Mouse (Mus musculus) embryonic facial prominence, embryonic 10.5 days (tissue): ENCODE data around the gene Tpr. TPM values are rescaled to one million over a fixed set of nuclear protein-coding genes. Genes with fewer than 3 reads are reported as not detected.
A peak's percentile ranks its signal among the peaks of the same experiment; 100 is the strongest.

Source experiments
- DNase-seq: peaks from one replicate; pipeline ENCODE4 v3.0.0-alpha.2; 2017; ENCODE audit warnings: low spot score
- H3K27ac ChIP-seq: fragments of 300-500 bp; sonication (generic); replicated peaks from 2 replicates; pipeline ENCODE4 v1.5.1; 2016; ENCODE audit warnings: mild to moderate bottlenecking
- H3K27me3 ChIP-seq: fragments of 300-500 bp; sonication (generic); replicated peaks from 2 replicates; pipeline ENCODE4 v1.6.1; 2016; ENCODE audit warnings: low read depth, mild to moderate bottlenecking; ENCODE audit not compliant: poor library complexity, severe bottlenecking
- H3K36me3 ChIP-seq: fragments of 300-500 bp; sonication (generic); replicated peaks from 2 replicates; pipeline ENCODE4 v1.6.1; 2016; ENCODE audit warnings: mild to moderate bottlenecking, moderate library complexity
- H3K4me1 ChIP-seq: fragments of 300-500 bp; sonication (generic); 2 replicates; pipeline ENCODE4 v1.6.1; 2016
- H3K4me3 ChIP-seq: fragments of 300-500 bp; sonication (generic); 2 replicates; pipeline ENCODE4 v1.5.1; 2016; ENCODE audit warnings: mild to moderate bottlenecking, moderate library complexity
- H3K9me3 ChIP-seq: fragments of 300-500 bp; sonication (generic); 2 replicates; pipeline ENCODE4 v1.6.1; 2016; ENCODE audit warnings: mild to moderate bottlenecking
- WGBS: fragments of 180-500 bp; shearing (Covaris S2); methylation state at CpG from one replicate; pipeline ENCODE4 v1.1.7; 2016; 5-methylcytosine and 5-hydroxymethylcytosine counted together
- polyA plus RNA-seq: library from polyadenylated mRNA; unstranded; fragments of >200 nt; fragmentation: Nextera tagmentation; extraction: Ambion mirVana; gene quantifications from 2 replicates; pipeline ENCODE4 v1.2.1, GENCODE M21; 2016

The Tpr gene
- polyA plus RNA-seq: 181 and 186 TPM in 2 replicates

DNA sequence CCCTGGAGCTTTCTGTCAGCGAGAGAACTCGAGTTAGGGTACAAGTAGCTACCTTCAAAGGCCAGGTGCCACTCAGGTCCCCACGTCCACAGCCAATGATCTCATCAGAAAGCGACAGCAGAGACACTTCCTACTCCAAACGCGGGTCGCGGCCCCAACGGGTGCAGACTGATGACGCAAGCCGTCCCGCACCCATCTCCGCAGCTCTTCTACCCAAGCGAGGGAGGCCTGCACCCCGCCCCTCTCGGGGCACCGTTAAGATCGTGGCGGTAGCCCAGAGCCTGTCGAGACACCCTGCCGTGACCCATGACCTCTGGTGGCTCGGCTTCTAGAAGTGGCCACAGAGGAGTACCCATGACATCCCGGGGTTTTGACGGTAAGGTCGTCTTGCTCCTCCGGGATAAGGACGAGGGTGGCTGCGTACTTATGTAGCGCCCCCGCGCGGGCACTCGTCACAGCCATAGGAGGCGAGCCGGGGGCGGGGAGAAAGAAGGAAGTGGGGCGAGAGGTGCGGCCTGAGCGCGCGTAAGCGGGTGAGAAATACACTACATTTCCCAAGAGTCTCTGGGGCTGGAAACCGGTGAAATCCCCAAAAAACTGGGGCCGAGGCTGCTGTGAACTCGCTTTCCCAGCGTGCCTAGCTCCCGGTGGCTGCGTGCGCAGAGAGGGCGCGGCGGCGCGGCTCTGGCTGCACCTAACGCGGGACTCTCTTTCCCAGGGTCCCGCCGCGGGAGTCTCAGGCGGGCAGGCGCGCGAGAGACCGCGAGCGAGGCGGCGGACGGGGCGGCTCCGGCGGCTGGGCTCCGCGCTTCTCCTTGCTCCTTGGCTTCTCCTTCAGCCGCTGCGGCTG is at the start of gene Tpr, which contains the start of gene Odr4:
Tpr (plus strand) TSS at position 201 of the 850 bp plus-strand sequence.
Odr4 (minus strand) TSS at position 443 of the 850 bp plus-strand sequence.
- peaks cover 8% of the 10 kb centered on the region for H3K4me1 ChIP-seq
- peak; percentile 98 for DNase-seq
- H3K27ac ChIP-seq: peak within 1 kb of the TSS; percentile 92
- peak within 1 kb of the TSS; percentile 84 for H3K4me3 ChIP-seq
- no peaks in the 10 kb centered on the region for H3K27me3 ChIP-seq
- WGBS: under 1% methylated on average over 76 of the region's 76 CpGs
- peaks cover 48% of the 10 kb centered on the region for H3K36me3 ChIP-seq
- H3K9me3 ChIP-seq: no peaks in the 10 kb centered on the region

GRCm38 (mm10) chr1:150360864-150361263 is 31.8 kb upstream of the Tpr start:
- no peaks in the 10 kb centered on the region for H3K4me1 ChIP-seq
- no peak overlapping the region for H3K4me3 ChIP-seq
- H3K36me3 ChIP-seq: peaks cover 43% of the 10 kb centered on the region
- no peaks in the 10 kb centered on the region for H3K9me3 ChIP-seq
- H3K27me3 ChIP-seq: no peaks in the 10 kb centered on the region
- H3K27ac ChIP-seq: no peak overlapping the region
- WGBS: 91% methylated on average over 1 of the region's 1 CpGs
- no peak for DNase-seq

DNA sequence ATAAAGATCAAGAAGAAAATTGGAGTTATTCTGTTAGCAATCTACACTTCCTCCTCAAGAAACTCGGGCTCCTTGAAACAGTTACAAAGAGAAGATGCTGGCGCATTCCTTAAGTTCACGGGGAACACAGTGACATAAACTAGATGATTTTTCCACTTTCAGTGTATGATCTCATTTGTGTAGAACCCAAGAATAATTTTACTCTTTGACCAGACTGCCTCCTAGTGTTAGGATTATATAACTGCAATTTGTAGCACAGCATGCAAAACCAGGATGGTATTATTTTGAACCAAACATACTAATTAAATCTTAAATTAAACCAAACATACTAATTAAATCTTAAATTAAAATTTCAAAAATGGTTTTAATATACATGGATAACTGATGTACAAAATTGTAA is 19.7 kb upstream of the Tpr start:
- Histone ChIP-seq H3K4me3 (no peak overlapping the region), H3K36me3 (peaks cover 21% of the 10 kb centered on the region), H3K27me3 (no peaks in the 10 kb centered on the region), H3K27ac (no peak overlapping the region), H3K4me1 (no peaks in the 10 kb centered on the region), H3K9me3 (no peaks in the 10 kb centered on the region)
- no peak for DNase-seq
- 88% methylated on average over 3 of the region's 3 CpGs for WGBS

GRCm38 (mm10) chr1:150374247-150374646 is 18.4 kb upstream of the Tpr start:
- Histone ChIP-seq H3K9me3 (no peaks in the 10 kb centered on the region), H3K4me1 (no peaks in the 10 kb centered on the region), H3K36me3 (peaks cover 24% of the 10 kb centered on the region), H3K27me3 (no peaks in the 10 kb centered on the region), H3K4me3 (no peak overlapping the region), H3K27ac (no peak overlapping the region)
- DNase-seq: no peak
- 87% methylated on average over 2 of the region's 2 CpGs for WGBS

DNA sequence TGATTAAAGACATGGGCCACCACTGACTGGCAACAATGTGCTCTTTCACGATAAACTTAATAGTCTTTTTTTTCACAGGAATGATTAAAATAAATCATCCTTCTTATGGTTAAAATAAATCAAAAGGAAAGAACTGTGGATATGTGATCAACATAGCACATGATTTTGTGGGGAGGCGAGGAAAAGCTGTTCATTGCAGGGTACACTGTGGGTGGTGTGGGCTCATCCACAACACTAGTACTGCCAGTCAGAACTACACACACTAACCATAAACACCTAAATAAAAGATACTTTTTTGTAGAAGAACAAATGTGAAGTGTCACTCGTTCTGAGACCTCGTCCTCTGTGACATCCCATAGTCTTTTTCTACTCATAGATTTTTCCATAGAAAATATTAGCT is 8.5 kb upstream of the Tpr start:
- no peak for DNase-seq
- WGBS: 93% methylated on average over 4 of the region's 4 CpGs
- Histone ChIP-seq H3K27me3 (no peaks in the 10 kb centered on the region), H3K9me3 (no peaks in the 10 kb centered on the region), H3K4me3 (no peak overlapping the region), H3K4me1 (no peaks in the 10 kb centered on the region), H3K27ac (no peak overlapping the region), H3K36me3 (peaks cover 57% of the 10 kb centered on the region)

DNA sequence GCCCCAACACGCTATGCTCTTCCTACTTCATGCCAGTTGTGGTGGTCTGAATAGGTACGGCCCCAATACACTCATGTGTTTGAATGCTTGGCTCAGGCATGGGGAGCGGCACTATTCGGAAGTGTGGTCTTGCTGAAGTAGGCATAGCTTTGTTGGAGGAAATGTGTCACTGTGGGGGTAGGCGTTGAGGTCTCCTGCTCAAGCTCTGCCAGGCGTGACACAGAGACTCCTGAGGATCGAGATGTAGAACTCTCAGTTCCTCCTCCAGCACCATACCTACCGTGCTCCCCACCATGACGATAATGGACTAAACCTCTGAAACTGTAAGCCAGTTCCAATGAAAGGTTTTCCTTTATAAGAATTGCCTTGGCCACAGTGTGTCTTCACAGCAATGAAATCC is 5.1 kb upstream of the Tpr start:
- peaks cover 57% of the 10 kb centered on the region for H3K36me3 ChIP-seq
- H3K27ac ChIP-seq: no peak overlapping the region
- WGBS: 93% methylated on average over 9 of the region's 9 CpGs
- peaks cover 5% of the 10 kb centered on the region for H3K4me1 ChIP-seq
- H3K27me3 ChIP-seq: no peaks in the 10 kb centered on the region
- no peak overlapping the region for H3K4me3 ChIP-seq
- no peaks in the 10 kb centered on the region for H3K9me3 ChIP-seq
- no peak for DNase-seq

DNA sequence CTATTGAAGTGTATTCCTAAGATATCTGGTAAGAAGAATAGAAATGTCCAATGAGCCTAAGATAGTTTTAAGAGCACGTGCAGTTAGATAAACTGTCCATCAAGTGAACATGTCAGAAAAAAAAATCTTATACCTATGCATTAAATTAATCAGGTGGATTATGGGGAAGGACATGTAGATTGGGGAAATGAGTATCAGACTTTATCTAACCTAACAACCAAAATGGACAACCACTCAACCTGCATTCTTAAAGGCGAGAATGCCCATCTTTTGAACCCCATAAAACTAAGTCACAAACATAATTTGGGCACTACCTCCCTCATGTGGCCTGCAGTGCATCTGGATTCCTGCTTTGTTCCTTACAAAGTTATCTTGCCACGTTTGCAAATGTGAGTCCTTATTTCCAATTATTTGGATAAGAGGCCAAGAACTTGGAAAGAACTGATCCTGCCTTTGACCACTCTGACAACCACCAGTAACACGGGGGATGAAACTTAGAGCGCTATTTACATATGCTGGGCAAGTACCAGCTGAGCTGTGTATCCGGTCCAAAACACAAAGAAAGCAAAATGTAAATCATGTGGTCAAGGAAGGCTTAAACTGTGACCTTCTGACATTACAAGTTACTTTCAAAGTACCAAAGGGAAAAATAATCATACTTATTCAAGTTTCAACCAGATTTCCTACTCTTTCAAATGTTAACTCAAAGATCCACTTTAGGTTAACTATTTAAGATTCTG is 3.1 kb upstream of the Tpr start:
- Histone ChIP-seq H3K27me3 (no peaks in the 10 kb centered on the region), H3K27ac (no peak overlapping the region), H3K36me3 (peaks cover 45% of the 10 kb centered on the region), H3K4me3 (no peak overlapping the region), H3K4me1 (peaks cover 8% of the 10 kb centered on the region), H3K9me3 (no peaks in the 10 kb centered on the region)
- DNase-seq: no peak
- 88% methylated on average over 6 of the region's 6 CpGs for WGBS

GRCm38 (mm10) chr1:150391931-150392637 is 554 bp upstream of the Tpr start:
- H3K36me3 ChIP-seq: peaks cover 46% of the 10 kb centered on the region
- no peaks in the 10 kb centered on the region for H3K27me3 ChIP-seq
- no peak for DNase-seq
- no peaks in the 10 kb centered on the region for H3K9me3 ChIP-seq
- H3K4me1 ChIP-seq: peaks cover 8% of the 10 kb centered on the region
- 25% methylated on average over 11 of the region's 11 CpGs for WGBS
- H3K4me3 ChIP-seq: peak overlapping the region; percentile 84
- H3K27ac ChIP-seq: peak overlapping the region; percentile 92

- peak overlapping the region; percentile 84 for H3K4me3 ChIP-seq
- peak overlapping the region; percentile 92 for H3K27ac ChIP-seq
- no peaks in the 10 kb centered on the region for H3K27me3 ChIP-seq
- under 1% methylated on average over 27 of the region's 27 CpGs for WGBS
- no peaks in the 10 kb centered on the region for H3K9me3 ChIP-seq
- peaks cover 48% of the 10 kb centered on the region for H3K36me3 ChIP-seq
- peaks cover 8% of the 10 kb centered on the region for H3K4me1 ChIP-seq
- DNase-seq: no peak
Measured at GRCm38 (mm10) chr1:150393488-150393852, 832 bp downstream of the Tpr start.

GRCm38 (mm10) chr1:150396001-150396400 is 3.4 kb downstream of the Tpr start:
- H3K9me3 ChIP-seq: no peaks in the 10 kb centered on the region
- WGBS: 93% methylated on average over 3 of the region's 3 CpGs
- peaks cover 8% of the 10 kb centered on the region for H3K4me1 ChIP-seq
- H3K4me3 ChIP-seq: no peak overlapping the region
- H3K27me3 ChIP-seq: no peaks in the 10 kb centered on the region
- H3K27ac ChIP-seq: no peak overlapping the region
- peaks cover 61% of the 10 kb centered on the region for H3K36me3 ChIP-seq
- no peak for DNase-seq

DNA sequence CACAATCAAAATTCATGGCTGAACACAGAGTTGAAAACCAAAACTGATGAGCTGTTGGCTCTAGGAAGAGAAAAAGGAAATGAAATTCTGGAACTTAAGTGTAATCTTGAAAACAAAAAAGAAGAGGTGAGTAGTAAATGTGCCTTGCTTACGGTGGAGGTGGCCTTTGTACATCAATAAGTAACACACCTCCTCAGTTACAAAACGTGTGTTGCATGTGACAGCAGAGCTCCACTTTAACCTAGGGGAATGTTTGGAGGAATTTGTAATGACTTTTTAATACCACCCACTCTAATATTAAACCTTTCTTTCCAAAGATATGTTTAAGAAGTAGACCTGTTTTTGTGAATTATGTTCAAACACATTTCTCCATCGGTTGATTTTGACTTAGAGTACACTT is 11.3 kb downstream of the Tpr start:
- Histone ChIP-seq H3K4me1 (no peaks in the 10 kb centered on the region), H3K27me3 (no peaks in the 10 kb centered on the region), H3K36me3 (peaks cover 97% of the 10 kb centered on the region), H3K27ac (no peak overlapping the region), H3K4me3 (no peak overlapping the region), H3K9me3 (no peaks in the 10 kb centered on the region)
- DNase-seq: no peak
- WGBS: 89% methylated on average over 3 of the region's 3 CpGs

GRCm38 (mm10) chr1:150404555-150404954 is 11.9 kb downstream of the Tpr start:
- H3K27me3 ChIP-seq: no peaks in the 10 kb centered on the region
- WGBS: 92% methylated on average over 3 of the region's 3 CpGs
- H3K27ac ChIP-seq: no peak overlapping the region
- DNase-seq: no peak
- no peaks in the 10 kb centered on the region for H3K9me3 ChIP-seq
- H3K4me1 ChIP-seq: no peaks in the 10 kb centered on the region
- H3K4me3 ChIP-seq: no peak overlapping the region
- peaks cover 97% of the 10 kb centered on the region for H3K36me3 ChIP-seq
